Mouse (Mus musculus) embryonic fibroblast, embryonic 13.5 days (primary cell): ENCODE results near the gene Gm10392. TPM values are rescaled to one million over a fixed set of nuclear protein-coding genes. Genes with fewer than 3 reads are reported as not detected.

Experiments
- H3K27ac ChIP-seq: 2 replicates; pipeline ENCODE4 v1.5.1; 2012; ENCODE audit warnings: low read length, control low read depth, inconsistent platforms; ENCODE audit not compliant: insufficient read depth
- H3K4me1 ChIP-seq: 2 replicates; pipeline ENCODE4 v1.6.1; 2011; ENCODE audit warnings: low read length; ENCODE audit not compliant: control insufficient read depth, insufficient read depth
- H3K4me3 ChIP-seq: 2 replicates; pipeline ENCODE4 v1.5.1; 2011; ENCODE audit warnings: mild to moderate bottlenecking, control low read depth, low read length; ENCODE audit not compliant: insufficient read depth
- CTCF ChIP-seq: IDR thresholded peaks from 2 replicates; pipeline ENCODE4 v1.5.1; 2011; ENCODE audit warnings: mild to moderate bottlenecking, control low read depth, low read length, moderate library complexity, borderline replicate concordance; ENCODE audit not compliant: insufficient read depth
- POLR2A ChIP-seq: IDR thresholded peaks from 2 replicates; pipeline ENCODE4 v1.6.1; 2011; ENCODE audit warnings: low read depth, mild to moderate bottlenecking, control low read depth, low read length, moderate library complexity
- polyA plus RNA-seq: library from polyadenylated mRNA; stranded (reverse); fragments of >200 nt; gene quantifications from 2 replicates; pipeline ENCODE4 v1.2.4, GENCODE M21; 2011; ENCODE audit warnings: low read depth; ENCODE audit not compliant: missing spikeins, insufficient read length

Gene Gm10392
- polyA plus RNA-seq, 1 experiment = not detected

DNA sequence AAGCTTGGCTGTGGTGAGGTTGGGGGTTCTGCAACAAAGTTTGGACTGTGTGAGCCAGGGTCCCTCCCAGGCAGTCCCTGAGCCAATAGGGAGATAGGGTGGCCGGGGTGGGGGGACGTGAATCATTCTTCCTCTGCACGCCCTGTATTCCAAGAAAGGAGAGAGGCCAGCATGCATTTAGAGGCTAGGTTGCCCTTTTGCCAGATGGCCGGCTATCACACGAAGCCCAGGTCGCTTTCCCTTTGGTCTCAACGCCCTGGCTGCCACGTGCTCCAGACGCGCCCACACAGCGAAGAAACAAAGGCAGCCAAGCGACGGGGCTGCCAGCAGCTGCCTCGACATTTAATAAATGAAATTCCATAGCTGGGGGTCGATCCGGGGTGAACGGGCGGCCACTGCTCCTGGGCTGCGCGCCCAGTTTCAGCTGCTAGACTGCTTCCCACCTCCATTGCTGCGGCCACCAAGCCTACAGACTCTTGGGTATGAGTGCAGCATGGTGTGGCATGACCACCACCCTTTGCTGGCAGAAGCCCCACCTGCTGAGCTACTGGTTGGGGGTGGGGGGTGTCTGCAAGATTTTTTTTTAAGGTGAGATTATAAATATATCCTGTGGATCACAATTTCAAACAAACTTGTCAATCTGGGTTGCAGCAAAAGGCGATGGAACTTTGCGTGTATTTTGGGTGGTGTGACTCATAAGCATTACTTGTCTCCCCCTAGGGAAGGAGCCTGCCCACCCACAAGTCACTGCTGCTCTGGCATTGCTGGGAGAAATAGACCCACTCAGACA lies 27.3 kb downstream of the Gm10392 start:
- TF ChIP-seq CTCF = no peak
- peak; percentile 74 for TF ChIP-seq POLR2A
- Histone ChIP-seq H3K4me3 (peak overlapping the region; percentile 78; the same call in 1 of the 2 replicates), H3K27ac (peak overlapping the region; percentile 91), H3K4me1 (peaks cover 21% of the 10 kb centered on the region)

DNA sequence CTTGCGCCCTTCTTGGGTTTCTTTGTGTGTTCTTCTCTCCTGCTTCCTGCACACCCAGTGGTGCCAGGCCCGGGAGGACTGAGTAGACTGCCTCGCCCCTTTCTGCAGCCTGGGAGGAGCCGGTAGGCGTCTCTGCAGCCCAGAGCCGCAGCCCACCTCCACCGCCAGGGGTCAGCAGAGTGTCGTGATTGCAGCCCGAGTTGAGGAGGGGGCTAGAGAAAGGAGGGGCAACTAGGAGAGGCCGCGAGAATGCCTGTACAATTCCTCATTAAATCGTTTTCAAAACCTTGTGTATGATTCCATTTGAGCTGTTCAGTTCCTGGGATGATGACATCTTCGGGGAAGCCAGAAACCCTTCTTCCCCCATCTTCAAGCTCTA lies 27.9 kb downstream of the Gm10392 start:
- H3K4me1 ChIP-seq = peaks cover 21% of the 10 kb centered on the region

DNA sequence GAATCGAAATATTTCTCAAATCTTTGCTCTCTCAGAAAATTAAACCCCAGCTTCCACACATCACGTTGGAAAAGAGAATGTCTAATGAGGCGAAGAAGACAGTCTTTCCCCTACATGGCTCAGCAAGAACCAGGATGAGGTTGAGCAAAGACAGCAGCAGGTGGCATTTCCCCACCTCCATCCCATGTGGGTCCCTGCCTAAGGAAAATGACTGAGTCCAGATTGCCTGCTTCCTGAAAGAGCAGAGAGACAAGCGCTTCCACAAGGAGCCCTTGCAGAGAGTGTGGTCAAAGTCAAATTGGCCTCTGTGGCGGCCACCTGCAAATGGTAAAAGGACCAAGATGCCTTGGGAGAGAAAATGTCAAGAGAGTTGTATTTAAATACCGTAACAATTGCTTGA lies 28.5 kb downstream of the Gm10392 start:
- TF ChIP-seq POLR2A (no peak), CTCF (no peak)
- peaks cover 18% of the 10 kb centered on the region for H3K4me1 ChIP-seq
- peak overlapping the region; percentile 60 for H3K27ac ChIP-seq
- no peak overlapping the region for H3K4me3 ChIP-seq

More for the DNA sequence above, 27.9 kb downstream of the Gm10392 start:
- H3K4me3 ChIP-seq = peak overlapping the region; percentile 7; the same call in 1 of the 2 replicates
- TF ChIP-seq CTCF (peak; percentile 87), POLR2A (peak; percentile 37)
- H3K27ac ChIP-seq = peak overlapping the region; percentile 91

DNA sequence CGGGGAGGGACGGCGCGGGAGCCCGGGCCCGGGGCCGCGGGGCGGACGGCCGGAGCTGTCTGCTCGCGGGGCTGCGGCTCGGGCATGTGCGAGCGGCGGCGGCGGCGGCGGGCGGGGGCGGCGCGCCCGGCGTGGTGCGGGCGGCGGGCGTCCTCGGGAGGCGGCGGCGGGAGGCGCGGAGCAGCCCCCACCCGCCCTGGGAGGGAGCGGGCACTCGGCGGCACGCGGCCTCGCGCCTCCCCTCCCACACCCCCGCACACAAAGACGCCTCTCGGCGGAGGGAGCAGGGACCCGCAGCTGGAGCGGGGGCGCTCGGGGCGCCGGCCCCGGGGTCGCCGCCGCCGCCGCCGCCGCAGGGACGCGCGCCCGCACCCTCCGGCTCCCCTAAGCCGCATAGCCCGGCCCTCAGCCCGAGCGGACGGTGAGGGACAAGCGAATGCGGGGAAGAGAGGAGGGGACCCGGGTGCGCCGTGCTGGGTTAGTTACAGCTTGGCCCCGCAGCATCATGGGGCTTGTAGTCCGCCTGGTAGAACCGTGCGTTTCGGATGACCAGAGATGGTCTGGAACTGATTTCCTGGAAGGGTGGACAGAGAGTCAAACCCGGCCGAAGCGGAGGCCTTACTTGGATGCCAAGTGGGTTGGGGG lies 29.3 kb downstream of the Gm10392 start, which contains the start of gene Ankrd13b:
Gene Ankrd13b (minus strand): TSS at position 88 of the 645 bp plus-strand sequence.
- H3K27ac ChIP-seq = peak within 1 kb of the TSS; percentile 60
- H3K4me3 ChIP-seq = peak within 1 kb of the TSS; percentile 58
- TF ChIP-seq POLR2A = peak; percentile 41; the same call in 1 of the 2 replicates
- no peak for TF ChIP-seq CTCF
- H3K4me1 ChIP-seq = peaks cover 11% of the 10 kb centered on the region

DNA sequence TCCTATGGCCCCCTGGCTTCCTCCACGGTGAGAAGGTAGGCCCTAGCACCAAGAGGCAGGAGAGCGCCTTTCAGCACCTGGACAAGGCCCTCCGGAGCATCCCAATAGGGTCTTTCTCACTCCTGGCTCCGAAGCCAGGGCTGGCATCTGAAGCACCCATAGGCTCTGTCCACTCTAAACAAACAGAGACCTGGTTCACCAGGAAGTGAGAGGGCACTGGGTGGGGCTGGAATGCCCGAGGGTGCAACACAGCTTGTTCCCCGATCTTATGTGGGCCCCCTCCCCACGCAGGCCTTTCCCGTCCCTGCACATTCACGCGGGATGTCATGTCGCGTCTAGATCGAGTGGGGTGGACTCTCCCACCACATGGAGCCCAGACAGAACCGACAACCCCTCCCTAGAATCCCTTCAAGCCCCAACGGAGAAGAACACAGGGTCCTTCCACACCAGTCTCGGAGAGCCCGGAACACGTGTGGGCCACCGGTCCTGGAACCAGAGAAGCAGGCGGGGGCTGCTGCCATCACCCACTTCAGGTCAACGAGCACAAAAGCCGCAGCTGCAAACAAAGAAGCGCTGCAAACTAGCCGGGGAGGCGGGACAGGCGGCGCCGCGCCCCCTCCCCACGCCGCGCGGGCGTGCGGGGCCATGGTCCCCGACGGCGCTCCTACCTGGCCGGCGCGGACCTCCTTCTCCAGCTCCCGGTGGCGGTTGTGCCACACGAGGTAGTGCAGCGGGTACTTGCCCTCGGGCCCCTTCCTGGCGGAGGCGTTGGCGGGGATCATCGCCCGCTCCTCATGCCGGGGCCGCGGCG lies 30.0 kb downstream of the Gm10392 start:
- peaks cover 8% of the 10 kb centered on the region; the same call in 1 of the 2 replicates for H3K4me1 ChIP-seq
- H3K27ac ChIP-seq = no peak overlapping the region

DNA sequence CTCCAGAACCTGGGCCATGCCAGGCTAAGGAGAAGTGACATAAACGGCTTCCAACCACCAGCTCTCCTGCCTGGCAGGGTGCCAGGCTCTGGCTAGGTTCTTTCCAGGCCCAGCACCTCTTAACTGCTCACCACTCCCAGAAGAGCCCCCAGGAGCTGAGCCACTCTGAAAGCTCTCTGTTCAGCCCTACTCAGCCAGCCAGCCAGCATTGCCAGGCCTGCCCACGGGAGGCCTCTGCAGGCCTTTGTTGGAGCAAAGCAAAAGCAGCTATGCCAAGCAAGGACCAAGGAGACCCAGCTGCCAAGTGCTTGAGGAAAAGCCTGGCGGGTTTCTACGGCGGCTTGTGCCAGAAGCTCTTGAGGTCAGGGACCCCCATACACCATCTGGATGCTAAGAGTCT lies 32.2 kb downstream of the Gm10392 start:
- H3K4me3 ChIP-seq = no peak overlapping the region
- TF ChIP-seq CTCF (no peak), POLR2A (no peak)
- H3K27ac ChIP-seq = no peak overlapping the region
- H3K4me1 ChIP-seq = peaks cover 10% of the 10 kb centered on the region; the same call in 1 of the 2 replicates

More for the DNA sequence above, 30.0 kb downstream of the Gm10392 start:
- no peak for TF ChIP-seq POLR2A
- TF ChIP-seq CTCF = no peak
- H3K4me3 ChIP-seq = peak overlapping the region; percentile 58

DNA sequence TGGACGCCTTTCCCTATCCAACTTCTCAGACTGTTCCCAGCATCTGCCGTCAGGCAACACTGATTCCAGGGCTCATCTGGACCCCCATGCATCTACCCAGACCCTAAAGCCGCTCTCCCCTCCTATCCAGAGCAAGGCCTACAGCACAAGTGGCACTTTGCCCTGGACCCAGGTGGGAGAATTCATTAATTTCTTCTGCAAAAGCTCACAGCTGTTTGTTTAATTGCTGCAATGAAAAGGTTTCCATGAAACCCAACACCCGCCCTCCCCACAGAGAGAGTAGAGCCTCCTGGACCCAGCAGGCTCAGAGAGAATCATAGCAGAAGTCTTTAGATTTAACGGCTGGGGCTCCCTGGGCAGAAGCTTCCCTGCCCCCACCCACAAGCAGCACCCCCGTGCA lies 33.8 kb downstream of the Gm10392 start:
- Histone ChIP-seq H3K27ac (no peak overlapping the region), H3K4me1 (peaks cover 4% of the 10 kb centered on the region; the same call in 1 of the 2 replicates), H3K4me3 (no peak overlapping the region)
- no peak for TF ChIP-seq CTCF
- TF ChIP-seq POLR2A = no peak

DNA sequence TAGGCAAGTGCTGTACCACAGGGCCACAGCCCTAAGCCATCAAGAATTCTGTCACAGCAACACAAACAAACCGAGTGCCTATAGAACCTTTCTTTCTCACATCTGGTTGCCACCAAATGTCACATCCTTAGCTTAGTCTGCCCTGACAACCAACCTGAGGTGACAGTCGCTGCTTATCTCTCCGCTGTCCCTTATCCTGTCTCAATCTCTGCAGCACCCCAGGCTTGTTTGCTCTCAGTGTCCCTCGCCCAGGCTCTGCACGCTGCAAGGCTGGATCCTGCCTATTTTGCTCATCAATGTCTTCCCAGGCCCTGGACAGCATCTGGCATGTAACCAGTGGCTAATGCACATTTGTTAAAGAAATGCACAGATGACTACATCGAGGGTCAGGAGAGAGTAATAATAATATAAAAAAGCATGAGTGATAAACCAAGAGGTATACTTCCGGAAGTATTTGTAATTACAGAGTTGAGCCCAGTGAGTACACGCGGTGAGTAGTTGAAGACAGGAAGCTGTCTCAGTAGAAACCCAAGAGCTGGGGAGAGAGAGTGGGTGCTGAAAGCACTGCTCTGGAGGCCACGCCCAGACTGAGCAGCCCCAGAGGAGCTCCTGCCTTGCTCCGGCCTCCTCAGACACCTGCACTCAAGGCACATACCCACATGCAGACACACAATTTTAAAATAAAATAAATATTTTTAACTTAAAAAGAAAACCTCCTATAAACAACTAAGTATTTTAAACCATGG lies 35.3 kb downstream of the Gm10392 start:
- no peak overlapping the region for H3K27ac ChIP-seq
- TF ChIP-seq CTCF (no peak), POLR2A (no peak)
- no peak overlapping the region for H3K4me3 ChIP-seq
- 0 out of 2 replicates have a peak, but pooled peaks cover 2% of the 10 kb centered on the region for H3K4me1 ChIP-seq

DNA sequence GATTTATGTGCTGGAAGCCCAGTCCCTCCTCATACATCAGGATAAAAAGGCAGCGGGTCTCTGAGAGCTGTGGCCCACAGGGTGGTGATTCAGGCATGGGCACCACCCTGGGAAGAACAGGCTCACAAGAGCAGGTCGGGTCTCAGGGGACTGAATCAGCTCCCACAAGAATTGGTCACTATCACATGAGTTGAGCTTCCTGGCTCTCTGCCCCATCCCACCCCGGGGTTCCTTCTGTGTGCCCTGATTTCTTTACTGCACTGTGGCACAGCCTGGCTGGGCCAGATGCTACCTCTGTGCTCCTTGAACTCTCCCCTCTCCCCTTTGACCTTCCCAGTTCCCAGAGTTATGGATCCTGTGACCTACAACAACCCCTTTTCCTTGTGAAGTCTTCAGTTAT lies 36.0 kb downstream of the Gm10392 start:
- H3K4me3 ChIP-seq = no peak overlapping the region
- TF ChIP-seq CTCF = no peak
- TF ChIP-seq POLR2A = no peak
- no peak overlapping the region for H3K27ac ChIP-seq
- 0 out of 2 replicates have a peak, but pooled peaks cover 2% of the 10 kb centered on the region for H3K4me1 ChIP-seq
